Mouse (Mus musculus): ENCODE measurements around the gene Mettl1. TPM values are rescaled to one million over a fixed set of nuclear protein-coding genes. Genes with fewer than 3 reads are reported as not detected.
"Not testable (repeated sequence)": the region's sequence is repeated elsewhere in the genome, so short reads cannot be mapped to it uniquely, and the experiment has no call there.

Mettl1 gene
- polyA plus RNA-seq, 1 experiment from 2014 or later: 44.8 TPM

- WGBS: 77% methylated on average over 9 of the region's 9 CpGs
- H3K4me1 ChIP-seq (ENCODE audit: control insufficient read depth, insufficient read depth, low read length): no peaks in the 10 kb centered on the region; the same call in 1 of the 2 replicates
- peak overlapping the region; percentile 67 for H3K9ac ChIP-seq (replicated peaks; ENCODE audit: low read length)
- DNase-seq (ENCODE audit: low spot score): no peak
- no peak overlapping the region for H3K27ac ChIP-seq (replicated peaks; ENCODE audit: low read depth, low read length)
- ATAC-seq (replicated peaks; ENCODE audit: insufficient number of reproducible peaks, low FRiP score, low TSS enrichment, low read depth): no peak
- no peaks in the 10 kb centered on the region for H3K9me3 ChIP-seq (replicated peaks; ENCODE audit: control insufficient read depth, low read length)
- H3K27me3 ChIP-seq (ENCODE audit: control insufficient read depth, insufficient read depth, low read length): no peaks in the 10 kb centered on the region; the same call in 1 of the 2 replicates
- peak overlapping the region; percentile 58 for H3K4me3 ChIP-seq (ENCODE audit: low read depth, low read length)
- H3K36me3 ChIP-seq (replicated peaks; ENCODE audit: control insufficient read depth, insufficient read depth, low read depth, low read length): peaks cover 14% of the 10 kb centered on the region
- H3K4me2 ChIP-seq (ENCODE audit: low read depth, low read length): peak overlapping the region; percentile 57
Observed at GRCm38 (mm10) chr10:127071203-127071602, 30.0 kb downstream of the Mettl1 start.

GRCm38 (mm10) chr10:127072270-127072669 is 31.1 kb downstream of the Mettl1 start:
- H3K36me3 ChIP-seq (replicated peaks; ENCODE audit: control insufficient read depth, insufficient read depth, low read depth, low read length); ATAC-seq (replicated peaks; ENCODE audit: insufficient number of reproducible peaks, low FRiP score, low TSS enrichment, low read depth); H3K9me3 ChIP-seq (replicated peaks; ENCODE audit: control insufficient read depth, low read length); H3K4me1 ChIP-seq (ENCODE audit: control insufficient read depth, insufficient read depth, low read length); DNase-seq (ENCODE audit: low spot score); H3K27ac ChIP-seq (replicated peaks; ENCODE audit: low read depth, low read length); H3K9ac ChIP-seq (replicated peaks; ENCODE audit: low read length); H3K4me3 ChIP-seq (ENCODE audit: low read depth, low read length); H3K27me3 ChIP-seq (ENCODE audit: control insufficient read depth, insufficient read depth, low read length); H3K4me2 ChIP-seq (ENCODE audit: low read depth, low read length): not testable (repeated sequence)
- 86% methylated on average over 4 of the region's 4 CpGs for WGBS

- WGBS: 77% methylated on average over 2 of the region's 2 CpGs
- DNase-seq (ENCODE audit: low spot score); H3K9ac ChIP-seq (replicated peaks; ENCODE audit: low read length); H3K4me2 ChIP-seq (ENCODE audit: low read depth, low read length); H3K9me3 ChIP-seq (replicated peaks; ENCODE audit: control insufficient read depth, low read length); H3K27me3 ChIP-seq (ENCODE audit: control insufficient read depth, insufficient read depth, low read length); ATAC-seq (replicated peaks; ENCODE audit: insufficient number of reproducible peaks, low FRiP score, low TSS enrichment, low read depth); H3K4me1 ChIP-seq (ENCODE audit: control insufficient read depth, insufficient read depth, low read length); H3K4me3 ChIP-seq (ENCODE audit: low read depth, low read length); H3K36me3 ChIP-seq (replicated peaks; ENCODE audit: control insufficient read depth, insufficient read depth, low read depth, low read length); H3K27ac ChIP-seq (replicated peaks; ENCODE audit: low read depth, low read length): not testable (repeated sequence)
Observed at GRCm38 (mm10) chr10:127072969-127073368, 31.8 kb downstream of the Mettl1 start.

DNA sequence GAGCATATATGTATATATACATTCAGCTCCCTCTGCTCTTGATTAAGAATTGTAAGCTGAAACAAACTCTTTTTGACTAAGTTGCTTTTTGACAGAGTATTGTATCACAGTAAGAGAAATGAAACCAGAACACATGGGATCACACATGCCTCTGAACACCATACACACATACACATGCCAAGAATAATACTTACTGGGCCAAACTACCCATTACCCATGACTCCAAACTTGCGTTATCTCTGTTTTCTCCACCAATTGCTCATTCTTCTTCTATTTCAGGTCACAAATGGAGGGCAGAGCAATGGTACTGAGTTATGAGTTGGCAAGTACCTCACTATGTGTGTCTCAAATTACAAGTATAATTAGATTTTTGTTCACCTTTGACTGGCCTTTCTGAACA is 32.8 kb downstream of the Mettl1 start:
- no peak for DNase-seq (ENCODE audit: low spot score)

GRCm38 (mm10) chr10:127075080-127075479 is 33.9 kb downstream of the Mettl1 start, which contains the start of gene Agap2:
TSS of gene Agap2 (plus strand) at chr10:127075284.
- Histone ChIP-seq H3K27ac (replicated peaks; ENCODE audit: low read depth, low read length) (no peak within 1 kb of the TSS), H3K27me3 (ENCODE audit: control insufficient read depth, insufficient read depth, low read length) (peaks cover 18% of the 10 kb centered on the region), H3K4me3 (ENCODE audit: low read depth, low read length) (no peak within 1 kb of the TSS)

More for the DNA sequence above, 32.8 kb downstream of the Mettl1 start:
- Histone ChIP-seq H3K4me2 (ENCODE audit: low read depth, low read length) (no peak overlapping the region), H3K36me3 (replicated peaks; ENCODE audit: control insufficient read depth, insufficient read depth, low read depth, low read length) (no peaks in the 10 kb centered on the region), H3K9me3 (replicated peaks; ENCODE audit: control insufficient read depth, low read length) (no peaks in the 10 kb centered on the region), H3K27ac (replicated peaks; ENCODE audit: low read depth, low read length) (no peak overlapping the region), H3K9ac (replicated peaks; ENCODE audit: low read length) (no peak overlapping the region), H3K4me1 (ENCODE audit: control insufficient read depth, insufficient read depth, low read length) (peaks cover 2% of the 10 kb centered on the region; the same call in 1 of the 2 replicates), H3K27me3 (ENCODE audit: control insufficient read depth, insufficient read depth, low read length) (peaks cover 7% of the 10 kb centered on the region), H3K4me3 (ENCODE audit: low read depth, low read length) (no peak overlapping the region)
- no peak for ATAC-seq (replicated peaks; ENCODE audit: insufficient number of reproducible peaks, low FRiP score, low TSS enrichment, low read depth)
- WGBS: 95% methylated on average over 1 of the region's 1 CpGs

GRCm38 (mm10) chr10:127075651-127076050 is 34.4 kb downstream of the Mettl1 start:
- Histone ChIP-seq H3K4me3 (ENCODE audit: low read depth, low read length) (no peak overlapping the region), H3K9me3 (replicated peaks; ENCODE audit: control insufficient read depth, low read length) (no peaks in the 10 kb centered on the region), H3K36me3 (replicated peaks; ENCODE audit: control insufficient read depth, insufficient read depth, low read depth, low read length) (no peaks in the 10 kb centered on the region), H3K9ac (replicated peaks; ENCODE audit: low read length) (no peak overlapping the region), H3K4me1 (ENCODE audit: control insufficient read depth, insufficient read depth, low read length) (peaks cover 4% of the 10 kb centered on the region), H3K27ac (replicated peaks; ENCODE audit: low read depth, low read length) (no peak overlapping the region), H3K4me2 (ENCODE audit: low read depth, low read length) (no peak overlapping the region), H3K27me3 (ENCODE audit: control insufficient read depth, insufficient read depth, low read length) (peaks cover 23% of the 10 kb centered on the region)
- DNase-seq (ENCODE audit: low spot score) (no peak), ATAC-seq (replicated peaks; ENCODE audit: insufficient number of reproducible peaks, low FRiP score, low TSS enrichment, low read depth) (no peak)
- WGBS: 77% methylated on average over 8 of the region's 8 CpGs

More at GRCm38 (mm10) chr10:127075080-127075479, 33.9 kb downstream of the Mettl1 start, which contains the start of gene Agap2:
- DNase-seq (ENCODE audit: low spot score) (no peak), ATAC-seq (replicated peaks; ENCODE audit: insufficient number of reproducible peaks, low FRiP score, low TSS enrichment, low read depth) (no peak)
- H3K4me2 ChIP-seq (ENCODE audit: low read depth, low read length): no peak within 1 kb of the TSS
- H3K9me3 ChIP-seq (replicated peaks; ENCODE audit: control insufficient read depth, low read length): no peaks in the 10 kb centered on the region
- 63% methylated on average over 9 of the region's 9 CpGs for WGBS
- H3K9ac ChIP-seq (replicated peaks; ENCODE audit: low read length): no peak within 1 kb of the TSS
- peaks cover 4% of the 10 kb centered on the region for H3K4me1 ChIP-seq (ENCODE audit: control insufficient read depth, insufficient read depth, low read length)
- no peaks in the 10 kb centered on the region for H3K36me3 ChIP-seq (replicated peaks; ENCODE audit: control insufficient read depth, insufficient read depth, low read depth, low read length)

DNA sequence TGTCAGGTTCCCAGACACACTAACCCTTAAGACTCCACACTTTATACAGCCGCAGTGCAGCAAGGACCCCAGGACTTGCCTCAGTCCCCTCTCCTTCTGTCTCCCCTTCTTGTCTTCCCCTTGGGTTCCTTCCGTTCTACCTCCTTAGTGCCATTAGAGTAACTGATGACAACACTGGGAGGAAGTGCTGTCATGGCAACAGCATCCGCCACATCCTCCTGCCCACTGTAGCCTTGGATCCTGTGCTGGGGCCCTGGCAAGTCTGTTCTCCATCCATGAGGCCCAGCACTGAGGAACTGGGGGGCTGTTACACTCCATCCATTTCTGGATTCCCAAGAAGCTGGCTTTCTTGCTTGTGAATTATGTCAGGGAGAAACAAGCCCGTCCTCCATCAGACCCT is 34.9 kb downstream of the Mettl1 start:
- Histone ChIP-seq H3K27ac (replicated peaks; ENCODE audit: low read depth, low read length) (no peak overlapping the region), H3K4me1 (ENCODE audit: control insufficient read depth, insufficient read depth, low read length) (peaks cover 7% of the 10 kb centered on the region), H3K4me2 (ENCODE audit: low read depth, low read length) (no peak overlapping the region), H3K9me3 (replicated peaks; ENCODE audit: control insufficient read depth, low read length) (no peaks in the 10 kb centered on the region), H3K4me3 (ENCODE audit: low read depth, low read length) (no peak overlapping the region), H3K36me3 (replicated peaks; ENCODE audit: control insufficient read depth, insufficient read depth, low read depth, low read length) (no peaks in the 10 kb centered on the region), H3K9ac (replicated peaks; ENCODE audit: low read length) (no peak overlapping the region), H3K27me3 (ENCODE audit: control insufficient read depth, insufficient read depth, low read length) (peaks cover 28% of the 10 kb centered on the region)
- WGBS: 50% methylated on average over 4 of the region's 4 CpGs
- DNase-seq (ENCODE audit: low spot score): no peak
- ATAC-seq (replicated peaks; ENCODE audit: insufficient number of reproducible peaks, low FRiP score, low TSS enrichment, low read depth): no peak

- Histone ChIP-seq H3K9ac (replicated peaks; ENCODE audit: low read length) (peak overlapping the region; percentile 22; the same call in 1 of the 2 replicates), H3K27ac (replicated peaks; ENCODE audit: low read depth, low read length) (no peak overlapping the region), H3K4me2 (ENCODE audit: low read depth, low read length) (no peak overlapping the region), H3K4me3 (ENCODE audit: low read depth, low read length) (no peak overlapping the region), H3K27me3 (ENCODE audit: control insufficient read depth, insufficient read depth, low read length) (peaks cover 41% of the 10 kb centered on the region), H3K9me3 (replicated peaks; ENCODE audit: control insufficient read depth, low read length) (no peaks in the 10 kb centered on the region), H3K36me3 (replicated peaks; ENCODE audit: control insufficient read depth, insufficient read depth, low read depth, low read length) (no peaks in the 10 kb centered on the region), H3K4me1 (ENCODE audit: control insufficient read depth, insufficient read depth, low read length) (peaks cover 13% of the 10 kb centered on the region)
- 8% methylated on average over 10 of the region's 10 CpGs for WGBS
- DNase-seq (ENCODE audit: low spot score): no peak
- no peak for ATAC-seq (replicated peaks; ENCODE audit: insufficient number of reproducible peaks, low FRiP score, low TSS enrichment, low read depth)
Observed at GRCm38 (mm10) chr10:127077515-127077914, 36.3 kb downstream of the Mettl1 start.

All from embryonic facial prominence, embryonic 11.5 days (tissue).